Mouse (Mus musculus): ENCODE measurements around the gene Ccng1.

The Ccng1 gene

DNA sequence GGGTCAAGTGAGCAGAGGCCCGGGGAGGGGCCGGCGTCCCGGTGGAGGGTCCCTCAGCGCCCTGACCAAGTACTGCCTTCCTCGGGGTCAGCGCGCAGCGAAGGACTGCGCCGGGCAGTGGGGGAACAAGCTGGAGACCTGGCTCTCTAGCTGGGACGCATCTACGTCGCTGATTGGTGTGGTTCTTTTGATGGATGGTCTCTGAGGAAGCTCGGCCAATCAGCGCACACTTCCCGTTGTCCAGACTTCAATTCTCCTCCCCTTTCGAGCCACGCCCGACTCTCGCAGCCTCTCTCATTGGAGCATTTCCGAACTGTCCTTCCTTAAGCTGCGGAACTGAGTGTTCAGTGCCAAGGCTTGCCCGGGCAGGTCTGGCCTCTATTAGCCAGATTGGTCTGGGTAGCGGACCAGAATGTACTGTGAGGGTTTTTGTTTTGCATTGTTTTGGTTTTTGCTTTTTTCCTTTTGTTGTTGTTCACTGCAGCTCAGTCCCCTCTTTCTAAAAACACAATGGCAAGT is at the start of gene Ccng1:
TSS of gene Ccng1 (minus strand) at position 203 of the 519 bp plus-strand sequence.
- peak; percentile 65 for DNase-seq (ENCODE audit: low spot score)

DNA sequence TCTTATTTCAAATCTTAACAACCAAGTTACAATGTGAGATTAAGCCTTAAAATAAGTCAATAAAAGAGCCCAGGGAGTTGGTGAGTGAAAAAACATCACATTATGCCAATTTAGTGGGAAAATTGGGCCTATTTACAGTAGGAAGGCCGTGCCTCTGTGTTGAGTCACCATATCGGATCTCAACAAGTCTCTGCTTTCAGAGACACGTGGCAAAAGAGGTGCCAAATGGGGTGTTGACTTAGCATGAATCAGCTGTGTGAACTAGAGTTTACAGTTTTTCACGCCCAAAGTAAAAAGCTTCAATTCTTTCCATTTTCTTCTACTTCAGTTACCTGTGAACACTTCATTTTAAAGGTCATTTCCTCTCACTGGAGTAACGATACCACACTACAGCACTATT is 35.2 kb upstream of the Ccng1 start:
- no peak for DNase-seq (ENCODE audit: low spot score)

- no peak for DNase-seq (ENCODE audit: low spot score)
These were observed 34.6 kb upstream of the Ccng1 start for GRCm38 (mm10) chr11:40789701-40790100.

DNA sequence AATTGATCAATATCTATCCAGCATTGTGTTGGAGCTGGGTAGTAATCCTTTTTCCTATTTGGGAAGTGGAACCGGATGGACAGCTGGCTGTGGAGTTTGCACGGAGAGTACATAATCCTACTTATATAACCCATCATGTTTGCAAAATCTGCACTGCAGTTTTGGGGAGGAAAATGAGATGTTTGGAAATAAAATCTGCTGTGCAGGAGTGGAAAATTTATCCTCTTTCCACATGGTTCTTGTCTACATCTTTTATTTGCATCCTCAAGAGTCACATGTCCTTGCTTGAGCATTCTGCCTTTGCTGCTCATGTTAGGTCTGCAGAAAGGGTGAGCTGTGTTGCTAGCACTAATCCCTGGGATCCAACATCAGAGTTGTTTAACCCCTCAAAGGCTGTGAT is 31.8 kb upstream of the Ccng1 start:
- DNase-seq (ENCODE audit: low spot score) = no peak

GRCm38 (mm10) chr11:40784326-40784725 is 29.2 kb upstream of the Ccng1 start:
- no peak for DNase-seq (ENCODE audit: low spot score)

- no peak for DNase-seq (ENCODE audit: low spot score)
These were observed 28.2 kb upstream of the Ccng1 start for GRCm38 (mm10) chr11:40783346-40783745.

DNA sequence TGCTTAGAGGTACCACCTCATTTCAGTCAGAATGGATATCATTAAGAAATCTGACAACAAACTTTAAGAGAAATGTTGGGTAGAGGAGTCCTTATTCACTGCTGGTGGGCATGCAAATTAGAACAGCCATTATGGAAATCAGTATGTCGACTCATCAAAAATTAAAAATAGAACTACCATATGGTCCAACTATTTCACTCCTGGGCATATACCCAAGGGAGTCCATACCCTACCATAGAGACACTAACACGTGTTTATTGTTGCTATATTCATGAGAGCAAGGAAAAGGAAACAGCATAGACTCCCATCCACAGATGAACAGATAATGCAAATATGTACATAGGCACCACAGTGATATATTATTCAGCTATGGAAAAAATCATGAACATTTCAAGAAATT is 26.7 kb upstream of the Ccng1 start:
- DNase-seq (ENCODE audit: low spot score) = no peak

DNA sequence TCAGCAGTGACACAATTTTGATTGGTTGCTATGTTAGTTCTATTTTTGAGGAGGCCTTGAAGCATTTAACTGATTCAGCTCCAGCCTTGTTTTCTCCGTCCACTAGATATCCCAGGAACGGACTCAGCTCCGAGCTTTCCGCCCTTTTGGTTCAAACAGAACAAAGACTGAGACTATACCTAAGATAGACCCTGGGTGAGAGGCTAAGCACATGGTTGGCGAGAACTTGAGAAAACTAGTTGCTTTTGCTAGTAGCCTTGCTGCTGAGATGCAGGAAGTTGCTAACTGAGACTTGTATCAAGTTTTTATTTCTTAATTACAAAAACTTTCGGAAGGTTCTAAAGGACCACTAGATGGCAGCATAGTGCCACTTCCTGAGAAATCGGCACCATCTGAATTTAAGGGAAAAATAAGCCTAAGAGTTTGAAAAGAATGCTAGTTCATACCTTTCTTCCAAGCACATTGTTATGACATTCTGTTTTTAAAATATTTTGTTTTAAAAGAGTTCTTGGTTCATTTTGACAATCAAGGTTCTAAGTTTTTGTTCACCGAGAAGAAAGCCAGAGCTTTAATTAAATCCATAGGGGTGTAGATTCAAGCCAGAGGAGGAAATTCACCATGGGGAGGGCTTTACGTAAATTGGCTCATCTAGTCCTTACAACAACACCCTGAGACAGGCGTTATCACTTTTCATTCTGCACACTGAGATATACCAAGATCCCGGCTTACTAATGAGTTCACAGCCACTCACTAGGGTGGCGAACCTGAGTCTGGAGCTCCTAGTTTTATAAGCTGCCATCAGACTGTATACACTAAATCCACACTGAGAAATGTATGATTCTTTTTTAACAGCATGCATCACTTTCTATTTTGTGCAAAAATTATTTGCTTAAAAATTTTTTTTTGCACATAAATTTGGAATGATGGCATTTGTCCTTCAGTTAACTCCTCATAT is 20.5 kb upstream of the Ccng1 start:
- no peak for DNase-seq (ENCODE audit: low spot score)

DNA sequence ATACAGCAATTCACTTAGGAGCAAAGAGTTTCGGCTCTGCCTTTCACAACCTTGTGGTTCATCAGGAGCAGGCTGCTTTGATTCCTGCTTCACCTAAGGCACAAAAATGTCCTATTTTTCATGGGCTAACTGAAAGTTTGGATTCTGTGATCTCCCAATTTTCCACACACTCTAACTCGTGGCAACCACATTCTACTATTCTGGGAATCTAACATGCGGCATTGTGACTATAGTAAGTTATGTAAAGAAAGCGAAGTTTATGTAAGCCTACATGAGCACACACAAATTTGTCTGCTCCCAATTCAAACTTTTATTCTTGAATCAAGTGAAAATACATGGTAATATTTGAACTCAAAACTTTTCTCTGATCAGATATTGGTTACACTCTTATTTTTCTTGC is 9.6 kb upstream of the Ccng1 start:
- no peak for DNase-seq (ENCODE audit: low spot score)

- no peak for DNase-seq (ENCODE audit: low spot score)
These were observed 8.3 kb upstream of the Ccng1 start for GRCm38 (mm10) chr11:40763395-40763794.

DNA sequence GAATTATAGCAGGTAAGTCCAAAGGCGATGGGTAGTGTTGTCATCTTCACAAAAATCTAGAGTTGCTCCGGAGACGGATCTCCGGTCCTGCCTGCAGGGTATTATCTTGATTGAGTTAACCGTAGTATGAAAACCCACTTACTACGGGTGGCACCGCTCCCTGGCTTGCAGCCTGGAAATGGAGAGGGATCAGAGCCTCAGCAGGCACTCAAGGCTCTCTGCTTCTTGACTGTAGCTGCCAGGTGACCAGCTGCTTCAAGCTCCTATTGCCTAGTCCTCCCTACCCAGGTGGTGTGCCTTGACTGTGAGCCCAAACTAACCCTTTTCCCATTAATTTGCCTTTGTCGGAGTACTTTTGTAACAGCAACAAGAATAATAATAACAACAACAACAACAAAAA is 4.8 kb upstream of the Ccng1 start:
- DNase-seq (ENCODE audit: low spot score) = no peak

DNA sequence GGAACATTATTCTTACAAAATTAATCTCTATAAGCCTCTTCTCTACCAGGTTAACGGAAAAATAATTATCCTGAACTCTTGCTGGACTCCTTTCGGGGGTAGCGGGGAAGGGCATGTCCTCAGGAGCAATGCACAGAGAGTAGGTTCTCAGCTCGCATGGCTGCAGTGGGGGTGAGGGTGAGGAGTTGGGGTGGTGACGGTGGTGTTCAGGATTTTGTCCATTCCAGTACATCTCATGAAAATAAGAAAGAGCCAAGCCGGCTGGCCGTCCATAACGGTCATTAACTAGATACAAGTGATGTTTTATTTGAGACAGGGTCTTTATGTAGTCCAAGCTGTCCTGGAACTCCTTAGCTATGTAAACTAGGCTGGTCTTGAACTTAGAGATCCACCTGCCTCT is 857 bp upstream of the Ccng1 start:
- DNase-seq (ENCODE audit: low spot score) = no peak

GRCm38 (mm10) chr11:40754664-40755107 is 425 bp downstream of the Ccng1 start:
- no peak for DNase-seq (ENCODE audit: low spot score)

GRCm38 (mm10) chr11:40753836-40754235 is 1.3 kb downstream of the Ccng1 start:
- DNase-seq (ENCODE audit: low spot score) = no peak

GRCm38 (mm10) chr11:40747716-40748115 is 7.4 kb downstream of the Ccng1 start:
- DNase-seq (ENCODE audit: low spot score) = no peak

DNA sequence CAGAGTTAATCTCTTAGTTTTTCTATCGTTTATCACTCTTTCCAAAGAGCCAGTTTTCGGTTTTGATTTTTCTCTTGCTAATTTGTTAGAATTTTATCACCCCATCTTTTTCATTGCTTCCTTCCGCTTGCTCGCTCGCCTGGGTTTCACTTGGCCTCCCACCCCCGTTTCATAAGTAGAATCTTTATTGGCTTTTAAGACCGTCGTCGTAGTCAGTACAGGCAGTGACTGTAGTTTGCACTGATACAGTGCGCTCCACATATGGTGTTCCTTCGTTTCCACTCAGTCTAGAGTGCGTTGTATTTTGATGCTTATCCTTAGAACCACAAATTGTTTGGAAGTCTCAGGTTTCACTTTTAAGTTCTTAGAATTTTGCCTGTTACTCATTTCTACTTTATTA is 8.8 kb downstream of the Ccng1 start:
- DNase-seq (ENCODE audit: low spot score) = no peak

DNA sequence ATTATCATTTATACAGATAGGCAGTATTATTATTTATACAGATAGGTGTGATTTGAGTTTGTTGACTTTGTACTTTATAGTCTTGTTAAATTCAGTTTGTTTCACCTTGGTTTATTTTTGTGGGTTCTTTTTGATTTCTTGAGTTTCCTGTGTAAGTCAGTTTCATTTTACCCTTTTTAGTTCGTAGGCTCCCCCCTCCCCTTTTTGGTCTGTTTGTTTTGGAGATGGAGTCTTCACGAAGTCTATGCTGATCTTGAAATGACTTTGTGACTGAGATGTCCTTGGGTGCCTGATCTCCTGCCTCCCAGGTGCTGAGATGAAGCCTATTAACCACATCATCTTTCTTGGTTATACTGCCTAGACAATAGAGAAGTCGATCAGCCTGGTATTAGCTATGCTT is 10.8 kb downstream of the Ccng1 start:
- DNase-seq (ENCODE audit: low spot score) = no peak

DNA sequence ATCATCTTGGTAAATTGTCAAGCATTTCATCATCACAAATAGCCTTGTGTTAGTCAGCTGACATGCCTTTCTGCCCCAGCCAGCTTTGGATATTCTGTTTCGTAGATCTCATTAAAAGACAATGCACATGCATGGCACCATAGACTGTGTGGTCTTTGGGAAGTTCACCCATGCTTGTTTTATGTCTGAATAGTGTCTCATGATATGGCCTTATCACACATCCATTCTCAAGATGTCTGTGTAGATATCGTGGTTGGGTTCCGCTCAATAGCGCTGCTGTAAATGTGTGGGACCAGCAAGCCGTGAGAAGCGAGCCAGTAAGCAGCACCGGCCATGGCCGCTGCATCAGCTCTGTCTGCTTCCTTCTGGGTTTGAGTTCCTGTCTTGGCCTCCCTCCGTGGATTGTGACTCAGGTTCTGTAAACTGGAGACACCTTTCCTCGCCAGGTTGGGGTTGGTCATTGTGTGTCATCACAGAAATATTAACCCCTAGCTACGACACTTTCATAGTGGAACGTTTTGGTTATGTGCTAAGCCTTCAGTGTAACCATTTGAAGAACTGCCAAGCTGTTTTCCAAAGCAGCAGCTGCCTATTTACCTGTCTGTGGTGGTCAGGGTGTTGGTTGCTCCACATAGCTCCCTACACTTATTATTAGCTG is 13.4 kb downstream of the Ccng1 start:
- DNase-seq (ENCODE audit: low spot score) = no peak

DNA sequence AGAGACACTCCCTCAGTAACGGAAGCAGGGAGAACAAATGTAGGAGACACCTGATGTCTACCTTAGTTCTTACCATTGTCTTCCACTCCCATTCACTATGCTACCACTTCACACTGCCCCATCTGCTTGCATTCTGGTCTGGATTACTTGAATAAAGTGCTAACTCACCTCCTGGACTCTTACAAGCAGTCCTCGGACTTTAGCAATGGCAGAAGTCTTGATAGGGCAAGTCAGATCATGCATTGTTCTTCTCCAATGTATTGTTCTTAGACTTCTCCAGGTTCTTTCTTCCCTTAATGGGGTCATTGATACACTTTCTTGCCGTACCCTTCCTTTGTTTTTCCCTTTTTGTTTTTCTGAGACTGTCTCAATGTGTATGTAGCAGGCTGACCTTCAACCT is 17.7 kb downstream of the Ccng1 start:
- DNase-seq (ENCODE audit: low spot score) = no peak

DNA sequence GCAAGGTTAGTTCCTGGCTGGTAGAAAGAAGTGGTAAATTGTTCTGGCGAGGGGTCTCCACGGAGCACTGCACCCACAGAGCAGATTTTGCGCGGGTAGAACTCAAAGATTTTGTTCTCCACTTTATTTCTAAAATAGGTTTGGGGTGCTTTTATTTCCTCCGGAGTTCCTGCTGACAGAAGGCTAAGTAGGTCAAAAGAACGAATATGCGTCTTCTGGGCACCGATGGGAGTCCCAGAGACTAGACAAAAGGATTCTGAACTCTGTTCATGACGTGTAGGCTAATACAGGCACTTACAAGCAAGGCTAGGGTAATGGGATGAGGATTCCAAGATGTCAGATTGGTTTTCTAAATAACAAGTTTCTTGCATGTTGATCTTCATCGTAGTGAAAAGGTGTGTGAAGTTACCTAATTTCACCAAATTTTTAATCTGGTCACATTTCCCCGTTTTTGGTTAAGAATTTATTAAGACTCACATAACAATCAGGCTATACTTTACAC is 20.8 kb downstream of the Ccng1 start:
- no peak for DNase-seq (ENCODE audit: low spot score)

DNA sequence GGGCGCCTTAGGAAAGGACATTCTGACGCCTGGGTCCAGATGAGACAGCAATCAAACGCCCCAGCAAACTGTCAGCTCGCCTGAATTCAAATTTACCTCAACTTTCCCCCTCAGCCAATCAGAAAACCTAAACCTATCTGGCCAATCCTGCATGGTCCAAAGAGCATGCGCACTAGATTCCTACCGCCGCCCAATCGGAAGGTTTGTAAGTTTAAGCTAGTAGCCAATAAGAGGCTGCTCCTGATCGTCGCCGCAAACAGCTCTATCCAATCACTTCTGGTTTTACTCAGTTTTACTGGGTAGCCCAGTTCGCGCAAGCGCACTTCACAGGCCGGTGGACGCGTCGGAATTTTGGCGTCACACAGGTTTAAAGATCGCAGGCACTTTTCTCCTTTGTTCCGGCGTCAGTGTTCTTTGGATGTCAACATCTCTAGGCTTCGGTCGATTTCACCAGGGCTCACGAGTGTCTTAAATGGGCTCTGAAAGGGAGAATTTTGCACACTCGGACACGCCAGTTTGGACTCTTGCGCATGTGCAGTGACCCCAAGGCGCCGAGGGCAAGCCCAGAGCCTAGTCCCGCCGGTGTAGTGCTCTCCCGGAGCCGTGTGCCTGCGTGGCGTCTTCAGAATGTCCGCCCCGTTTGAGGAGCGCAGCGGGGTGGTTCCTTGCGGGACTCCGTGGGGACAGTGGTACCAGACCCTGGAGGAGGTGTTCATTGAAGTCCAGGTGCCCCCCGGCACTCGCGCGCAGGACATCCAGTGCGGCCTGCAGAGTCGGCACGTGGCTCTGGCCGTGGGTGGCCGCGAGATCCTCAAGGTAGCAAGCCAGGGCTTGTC is 21.6 kb downstream of the Ccng1 start, which contains the start of the genes Hmmr and Nudcd2:
TSS of gene Hmmr (minus strand) at position 84 of the 836 bp plus-strand sequence.
TSS of gene Nudcd2 (plus strand) at position 329 of the 836 bp plus-strand sequence.
- peak; percentile 69 for DNase-seq (ENCODE audit: low spot score)

DNA sequence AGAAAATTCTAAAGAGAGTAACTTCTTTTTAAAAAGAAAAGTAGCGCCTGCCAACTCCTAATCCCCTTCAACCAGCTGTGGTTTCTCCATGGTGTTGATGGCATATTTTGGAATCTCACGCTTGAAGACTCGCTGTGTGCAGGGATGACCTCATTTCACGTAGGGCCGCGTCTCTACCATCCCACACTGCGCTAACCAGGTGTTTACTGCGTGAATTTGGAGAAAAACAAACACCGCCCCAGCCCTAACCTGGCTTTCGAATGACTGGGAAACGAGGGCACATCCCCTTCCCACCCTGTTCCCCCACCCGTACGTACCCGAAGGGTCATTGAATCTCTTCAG is 22.1 kb downstream of the Ccng1 start:
- DNase-seq (ENCODE audit: low spot score) = no peak

Data from urinary bladder, postnatal 10 days (tissue).